Comparison of ENCODE assay signal across 8 mouse cellular contexts in genomic region chr11:64435546-64436411, GRCm38 (mm10). TPM values are rescaled to one million over a fixed set of nuclear protein-coding genes. Genes with fewer than 3 reads are reported as not detected.
DNase-seq lines count a peak whose midpoint lies in the region; ATAC-seq and TF ChIP-seq lines count a peak whose summit lies in the region.

No protein-coding gene starts in this region.

- H3K9me3 ChIP-seq in hindbrain, embryonic 14.5 days (ENCODE audit: control insufficient read depth, low read length): no peaks in the 10 kb centered on the region
- H3K9me3 ChIP-seq in limb, embryonic 15.5 days: no peaks in the 10 kb centered on the region
- no peaks in the 10 kb centered on the region for H3K9me3 ChIP-seq in midbrain, embryonic 13.5 days
- H3K9me3 ChIP-seq in stomach, postnatal 0 days (ENCODE audit: control insufficient read depth, low read length): no peaks in the 10 kb centered on the region

- H3K4me3 ChIP-seq in hindbrain, embryonic 14.5 days (replicated peaks; ENCODE audit: low read length): peak overlapping the region; percentile 57
- H3K4me3 ChIP-seq in limb, embryonic 15.5 days: peak overlapping the region; percentile 63
- peak overlapping the region; percentile 47 for H3K4me3 ChIP-seq in midbrain, embryonic 13.5 days (replicated peaks)
- H3K4me3 ChIP-seq in stomach, postnatal 0 days (ENCODE audit: low read depth, low read length): peak overlapping the region; percentile 55

- TF ChIP-seq EP300 in stomach, postnatal 0 days (optimal IDR thresholded peaks at IDR 0.05): no peak

- H3K4me2 ChIP-seq in hindbrain, embryonic 14.5 days (replicated peaks): peak overlapping the region; percentile 99
- H3K4me2 ChIP-seq in limb, embryonic 15.5 days: peak overlapping the region; percentile 98
- H3K4me2 ChIP-seq in midbrain, embryonic 13.5 days (replicated peaks): peak overlapping the region; percentile 97
- H3K4me2 ChIP-seq in stomach, postnatal 0 days (replicated peaks; ENCODE audit: low read depth): peak overlapping the region; percentile 98

- peaks cover 46% of the 10 kb centered on the region for H3K27me3 ChIP-seq in hindbrain, embryonic 14.5 days (ENCODE audit: control insufficient read depth, insufficient read depth, low read length)
- peaks cover 9% of the 10 kb centered on the region for H3K27me3 ChIP-seq in limb, embryonic 15.5 days
- H3K27me3 ChIP-seq in midbrain, embryonic 13.5 days: peaks cover 37% of the 10 kb centered on the region
- no peaks in the 10 kb centered on the region for H3K27me3 ChIP-seq in stomach, postnatal 0 days (ENCODE audit: control insufficient read depth, insufficient read depth, low read length)

- H3K36me3 ChIP-seq in hindbrain, embryonic 14.5 days (replicated peaks; ENCODE audit: control insufficient read depth, insufficient read depth): no peaks in the 10 kb centered on the region
- no peaks in the 10 kb centered on the region for H3K36me3 ChIP-seq in limb, embryonic 15.5 days
- no peaks in the 10 kb centered on the region for H3K36me3 ChIP-seq in midbrain, embryonic 13.5 days
- no peaks in the 10 kb centered on the region for H3K36me3 ChIP-seq in stomach, postnatal 0 days (ENCODE audit: control insufficient read depth, insufficient read depth, low read length)

- peak overlapping the region; percentile 65 for H3K9ac ChIP-seq in hindbrain, embryonic 14.5 days
- peak overlapping the region; percentile 78 for H3K9ac ChIP-seq in limb, embryonic 15.5 days
- peak overlapping the region; percentile 77 for H3K9ac ChIP-seq in midbrain, embryonic 13.5 days (replicated peaks)
- peak overlapping the region; percentile 69 for H3K9ac ChIP-seq in stomach, postnatal 0 days (ENCODE audit: low read length)

- peak; percentile 65 for ATAC-seq in hindbrain, embryonic 14.5 days (ENCODE audit: low FRiP score)
- ATAC-seq in limb, embryonic 15.5 days (ENCODE audit: insufficient number of reproducible peaks, low FRiP score, low TSS enrichment, low read depth): peak; percentile 64; the same call in 1 of the 2 replicates
- peak; percentile 73 for ATAC-seq in midbrain, embryonic 13.5 days
- peak; percentile 55 for ATAC-seq in stomach, postnatal 0 days (ENCODE audit: low FRiP score, low TSS enrichment)

- under 1% methylated on average over 80 of the region's 81 CpGs for WGBS in hindbrain, embryonic 14.5 days
- under 1% methylated on average over 80 of the region's 81 CpGs for WGBS in limb, embryonic 15.5 days
- WGBS in midbrain, embryonic 13.5 days: under 1% methylated on average over 81 of the region's 81 CpGs
- under 1% methylated on average over 81 of the region's 81 CpGs for WGBS in stomach, postnatal 0 days

- peak overlapping the region; percentile 41; the same call in 1 of the 2 replicates for H3K27ac ChIP-seq in hindbrain, embryonic 14.5 days
- H3K27ac ChIP-seq in limb, embryonic 15.5 days: peak overlapping the region; percentile 87
- peak overlapping the region; percentile 66 for H3K27ac ChIP-seq in midbrain, embryonic 13.5 days
- H3K27ac ChIP-seq in stomach, postnatal 0 days (replicated peaks): peak overlapping the region; percentile 58

- DNase-seq in cerebellum, postnatal 10 days: peak; percentile 36 to 39
- no peak for DNase-seq in cerebellum, adult 9-10 months
- DNase-seq in brain, adult 2 months (ENCODE audit: low read depth, low spot score): peak; percentile 13
- DNase-seq in frontal cortex, postnatal 25 days (ENCODE audit: low spot score in 2 of 2): peak; percentile 6 to 8
- DNase-seq in hindbrain, embryonic 14.5 days (ENCODE audit: low spot score): peak; percentile 52
- peak; percentile 56 for DNase-seq in stomach, postnatal 0 days (ENCODE audit: low spot score)

- TF ChIP-seq CTCF in stomach, postnatal 0 days (IDR thresholded peaks at IDR 0.05; ENCODE audit: low read depth): peak; percentile 20

- H3K4me1 ChIP-seq in hindbrain, embryonic 14.5 days (replicated peaks; ENCODE audit: control insufficient read depth, insufficient read depth, low read length): peaks cover 7% of the 10 kb centered on the region
- H3K4me1 ChIP-seq in limb, embryonic 15.5 days: peaks cover 23% of the 10 kb centered on the region
- H3K4me1 ChIP-seq in midbrain, embryonic 13.5 days (replicated peaks): peaks cover 27% of the 10 kb centered on the region
- H3K4me1 ChIP-seq in stomach, postnatal 0 days (replicated peaks; ENCODE audit: control insufficient read depth, insufficient read depth): peaks cover 2% of the 10 kb centered on the region; the same call in 1 of the 2 replicates

RNA-seq across cellular contexts. Expression of gene Hs3st3a1, which starts 0.6 kb away (rescaled TPM):
- polyA plus RNA-seq in hindbrain, embryonic 14.5 days (2014; fragmentation: Nextera tagmentation; extraction: Ambion mirVana): 1.7 and 1.8 TPM in 2 replicates
- polyA plus RNA-seq in limb, embryonic 15.5 days (2015; fragmentation: Nextera tagmentation; extraction: Ambion mirVana): 2.0 and 2.6 TPM in 2 replicates
- polyA plus RNA-seq in midbrain, embryonic 13.5 days (2015; fragmentation: Nextera tagmentation; extraction: Ambion mirVana): 1.4 and 1.8 TPM in 2 replicates
- 0.28 and 0.30 TPM in 2 replicates for polyA plus RNA-seq in stomach, postnatal 0 days (2015; fragmentation: Nextera tagmentation; extraction: Ambion mirVana)

RNA-seq across cellular contexts. Expression of gene F930015N05Rik, which starts 0.7 kb away (rescaled TPM):
- 1.7 and 2.1 TPM in 2 replicates for polyA plus RNA-seq in hindbrain, embryonic 14.5 days (2014; fragmentation: Nextera tagmentation; extraction: Ambion mirVana)
- polyA plus RNA-seq in limb, embryonic 15.5 days (2015; fragmentation: Nextera tagmentation; extraction: Ambion mirVana): 1.00 and 1.1 TPM in 2 replicates
- polyA plus RNA-seq in midbrain, embryonic 13.5 days (2015; fragmentation: Nextera tagmentation; extraction: Ambion mirVana): 0.37 and 1.8 TPM in 2 replicates
- polyA plus RNA-seq in stomach, postnatal 0 days (2015; fragmentation: Nextera tagmentation; extraction: Ambion mirVana): 0.27 and 0.41 TPM in 2 replicates
